Mouse (Mus musculus) spleen, adult 2 months (tissue): Measurements from ENCODE around the gene Plekhm2. TPM values are rescaled to one million over a fixed set of nuclear protein-coding genes. Genes with fewer than 3 reads are reported as not detected.

Experiments used
- DNase-seq, 2 experiments: peaks; one replicate each; pipeline versions ENCODE4 v3.0.0 to v3.0.0-alpha.2; 2012 to 2021; ENCODE audit warnings: low spot score in 2 of 2, low read depth in 1 of 2
- H3K27ac ChIP-seq: fragments of 200-500 bp; 2 replicates; pipeline ENCODE4 v1.5.1; 2012; ENCODE audit warnings: low read length, inconsistent platforms; ENCODE audit not compliant: insufficient read depth
- H3K27me3 ChIP-seq: fragments of 200-500 bp; 2 replicates; pipeline ENCODE4 v1.6.1; 2012; ENCODE audit warnings: mild to moderate bottlenecking, moderate library complexity, low read length, inconsistent platforms; ENCODE audit not compliant: control insufficient read depth, insufficient read depth
- H3K36me3 ChIP-seq: fragments of 200-500 bp; 2 replicates; pipeline ENCODE4 v1.6.1; 2012; ENCODE audit warnings: mild to moderate bottlenecking, low read length, inconsistent platforms; ENCODE audit not compliant: control insufficient read depth, insufficient read depth
- H3K4me1 ChIP-seq: fragments of 200-500 bp; 2 replicates; pipeline ENCODE4 v1.6.1; 2011; ENCODE audit warnings: inconsistent platforms; ENCODE audit not compliant: control insufficient read depth, insufficient read depth, insufficient read length
- H3K4me3 ChIP-seq: fragments of 200-500 bp; 2 replicates; pipeline ENCODE4 v1.5.1; 2011; ENCODE audit warnings: mild to moderate bottlenecking, inconsistent platforms; ENCODE audit not compliant: insufficient read depth, insufficient read length; ENCODE audit errors: extremely low read depth
- CTCF ChIP-seq: fragments of 200-500 bp; IDR thresholded peaks from 2 replicates; pipeline ENCODE4 v1.5.1; 2011; ENCODE audit warnings: mild to moderate bottlenecking, inconsistent platforms; ENCODE audit not compliant: insufficient read depth, insufficient read length, insufficient replicate concordance; ENCODE audit errors: extremely low read depth
- POLR2A ChIP-seq: fragments of 200-500 bp; IDR thresholded peaks from 2 replicates; pipeline ENCODE4 v1.6.1; 2011; ENCODE audit warnings: low read depth, low read length, inconsistent platforms
- WGBS: fragments of 180-500 bp; shearing (Covaris S2); methylation state at CpG from one replicate; pipeline ENCODE4 v1.1.7; 2018; 5-methylcytosine and 5-hydroxymethylcytosine counted together
- polyA plus RNA-seq: library from polyadenylated mRNA; depleted of rRNA; stranded (reverse); fragments of >200 nt; gene quantifications from 2 replicates; pipeline ENCODE4 v1.2.3, GENCODE M21; 2012

Gene Plekhm2
- polyA plus RNA-seq, 1 experiment = 51.6 TPM

DNA sequence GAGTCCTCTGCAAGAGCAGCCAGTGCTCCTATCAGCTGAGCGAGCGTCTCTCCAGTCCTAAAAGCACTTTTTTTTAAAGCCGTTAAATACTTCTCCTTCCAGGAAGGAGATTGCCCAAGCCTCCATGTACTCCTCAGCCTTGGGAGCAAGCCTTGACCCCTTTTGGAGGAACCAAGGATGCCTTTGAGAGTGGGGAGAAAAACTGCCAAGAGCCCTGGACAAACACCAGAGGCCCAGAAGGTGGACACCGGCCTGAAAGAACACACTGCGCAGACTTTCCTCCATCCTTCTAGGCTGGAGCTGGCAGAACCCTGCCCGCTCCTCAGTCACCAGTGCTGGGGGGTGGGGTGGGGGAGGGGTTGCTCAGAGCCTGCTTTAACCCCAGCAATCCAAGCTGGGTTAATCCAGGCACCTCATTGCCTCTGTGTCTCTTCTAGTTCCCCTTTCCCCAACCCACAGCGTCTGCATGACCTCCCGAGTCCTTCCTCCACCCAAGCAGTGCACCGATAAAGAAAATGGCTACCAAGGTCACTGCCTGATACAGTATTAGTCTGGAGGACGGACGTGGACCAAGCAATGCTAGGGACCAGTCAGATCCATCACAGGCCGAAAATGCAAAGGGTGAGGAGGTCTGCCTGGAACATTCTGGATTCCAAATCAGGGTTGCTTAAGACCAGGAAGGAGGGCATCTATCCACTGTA lies 8.6 kb downstream of the Plekhm2 start:
- 0 out of 2 replicates have a peak overlapping the region, but pooled peaks have one; percentile 16 for H3K27ac ChIP-seq
- H3K27me3 ChIP-seq = no peaks in the 10 kb centered on the region
- no peak overlapping the region for H3K4me3 ChIP-seq
- DNase-seq = no peak
- no peaks in the 10 kb centered on the region; the same call in 1 of the 2 replicates for H3K4me1 ChIP-seq
- peaks cover 4% of the 10 kb centered on the region; the same call in 1 of the 2 replicates for H3K36me3 ChIP-seq
- WGBS = 59% methylated on average over 12 of the region's 12 CpGs
- TF ChIP-seq POLR2A = no peak
- no peak for TF ChIP-seq CTCF

- Histone ChIP-seq H3K27ac (no peak overlapping the region), H3K4me1 (no peaks in the 10 kb centered on the region; the same call in 1 of the 2 replicates), H3K4me3 (no peak overlapping the region), H3K36me3 (peaks cover 4% of the 10 kb centered on the region; the same call in 1 of the 2 replicates), H3K27me3 (no peaks in the 10 kb centered on the region)
- 87% methylated on average over 6 of the region's 6 CpGs for WGBS
- no peak for DNase-seq
- TF ChIP-seq CTCF (no peak), POLR2A (no peak)
Measured at GRCm38 (mm10) chr4:141654509-141654908, 10.2 kb downstream of the Plekhm2 start.

DNA sequence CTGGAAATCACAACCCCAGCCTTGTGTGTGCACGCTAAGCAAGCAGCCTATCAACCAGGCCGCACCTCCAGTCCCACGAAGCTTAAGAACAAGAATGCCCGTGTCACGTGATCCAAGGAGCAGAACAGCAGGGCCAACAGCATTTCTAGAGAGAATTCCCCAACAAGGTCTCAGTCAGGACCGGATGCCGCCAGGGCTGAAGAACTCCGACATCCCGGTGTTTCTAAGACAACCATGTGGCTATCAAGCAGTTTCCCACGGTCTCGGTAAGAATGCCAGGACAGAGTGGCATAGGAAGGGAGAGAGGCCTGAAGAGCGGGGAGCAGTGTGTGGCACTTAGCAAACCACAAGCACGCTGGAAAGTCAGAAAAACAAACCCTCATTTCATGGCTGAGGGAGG lies 10.9 kb downstream of the Plekhm2 start:
- TF ChIP-seq CTCF = no peak
- no peak for TF ChIP-seq POLR2A
- DNase-seq = no peak
- no peaks in the 10 kb centered on the region; the same call in 1 of the 2 replicates for H3K4me1 ChIP-seq
- H3K36me3 ChIP-seq = peaks cover 4% of the 10 kb centered on the region
- H3K4me3 ChIP-seq = no peak overlapping the region
- WGBS = 84% methylated on average over 13 of the region's 13 CpGs
- H3K27me3 ChIP-seq = no peaks in the 10 kb centered on the region
- H3K27ac ChIP-seq = no peak overlapping the region

- Histone ChIP-seq H3K36me3 (peaks cover 4% of the 10 kb centered on the region), H3K4me1 (no peaks in the 10 kb centered on the region; the same call in 1 of the 2 replicates), H3K27me3 (no peaks in the 10 kb centered on the region), H3K27ac (no peak overlapping the region), H3K4me3 (no peak overlapping the region)
- 43% methylated on average over 8 of the region's 8 CpGs for WGBS
- no peak for DNase-seq
- TF ChIP-seq CTCF (no peak), POLR2A (no peak)
Measured at GRCm38 (mm10) chr4:141653044-141653443, 11.7 kb downstream of the Plekhm2 start.

- peaks cover 4% of the 10 kb centered on the region for H3K36me3 ChIP-seq
- DNase-seq = no peak
- no peak for TF ChIP-seq POLR2A
- no peak for TF ChIP-seq CTCF
- 90% methylated on average over 10 of the region's 10 CpGs for WGBS
- no peak overlapping the region for H3K4me3 ChIP-seq
- no peaks in the 10 kb centered on the region for H3K27me3 ChIP-seq
- peaks cover under 1% of the 10 kb centered on the region; the same call in 1 of the 2 replicates for H3K4me1 ChIP-seq
- no peak overlapping the region for H3K27ac ChIP-seq
Measured at GRCm38 (mm10) chr4:141651944-141652343, 12.8 kb downstream of the Plekhm2 start.

DNA sequence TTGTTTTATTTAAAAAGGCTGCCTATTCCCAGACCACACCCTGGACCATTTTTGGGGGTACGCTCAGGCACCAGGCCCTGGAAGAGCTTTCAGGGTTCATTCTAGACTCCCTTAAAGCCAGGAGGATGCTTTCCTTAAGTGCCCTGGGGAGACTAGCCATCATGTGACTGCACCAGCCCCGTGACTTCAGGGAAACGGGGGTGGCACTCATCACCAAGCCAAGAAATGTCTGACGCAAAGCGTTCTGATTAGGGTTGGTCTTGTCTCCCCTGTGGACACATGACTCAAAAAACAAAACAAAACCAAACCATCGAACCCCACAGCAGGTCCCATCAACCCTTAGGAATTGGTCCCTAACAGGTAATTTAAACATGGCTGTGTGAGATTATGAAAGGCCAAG lies 13.4 kb downstream of the Plekhm2 start:
- Histone ChIP-seq H3K36me3 (peaks cover 4% of the 10 kb centered on the region), H3K27ac (no peak overlapping the region), H3K27me3 (no peaks in the 10 kb centered on the region), H3K4me1 (peaks cover 3% of the 10 kb centered on the region), H3K4me3 (no peak overlapping the region)
- 88% methylated on average over 6 of the region's 6 CpGs for WGBS
- TF ChIP-seq CTCF (no peak), POLR2A (no peak)
- DNase-seq = no peak

GRCm38 (mm10) chr4:141649244-141649643 lies 15.5 kb downstream of the Plekhm2 start:
- 94% methylated on average over 6 of the region's 6 CpGs for WGBS
- H3K27me3 ChIP-seq = no peaks in the 10 kb centered on the region
- DNase-seq = no peak
- TF ChIP-seq POLR2A (no peak), CTCF (no peak)
- no peak overlapping the region for H3K4me3 ChIP-seq
- peaks cover 3% of the 10 kb centered on the region for H3K4me1 ChIP-seq
- H3K27ac ChIP-seq = no peak overlapping the region
- H3K36me3 ChIP-seq = peaks cover 4% of the 10 kb centered on the region
